Mouse (Mus musculus) stomach, embryonic 14.5 days (tissue): ENCODE results near the gene Doc2g. TPM values are rescaled to one million over a fixed set of nuclear protein-coding genes. Genes with fewer than 3 reads are reported as not detected.

ENCODE experiments used
- ATAC-seq: fragments of 200-750 bp; cut with Nextera tagmentation; 2 replicates; pipeline ENCODE4 v1.8.0; 2017; ENCODE audit warnings: low read depth, moderate TSS enrichment; ENCODE audit not compliant: insufficient number of reproducible peaks, insufficient read depth, low FRiP score
- H3K27ac ChIP-seq: fragments of 300-500 bp; sonication (generic); 2 replicates; pipeline ENCODE4 v1.5.1; 2014; ENCODE audit warnings: mild to moderate bottlenecking, low read length, moderate library complexity, mixed read lengths
- H3K27me3 ChIP-seq: fragments of 300-500 bp; sonication (generic); 2 replicates; pipeline ENCODE4 v1.6.1; 2014; ENCODE audit warnings: low read length, control low read depth, mixed read lengths; ENCODE audit not compliant: control insufficient read depth, insufficient read depth
- H3K36me3 ChIP-seq: fragments of 300-500 bp; sonication (generic); 2 replicates; pipeline ENCODE4 v1.6.1; 2014; ENCODE audit warnings: mild to moderate bottlenecking, control low read depth, low read length, moderate library complexity, mixed read lengths; ENCODE audit not compliant: control insufficient read depth, insufficient read depth
- H3K4me1 ChIP-seq: fragments of 300-500 bp; sonication (generic); 2 replicates; pipeline ENCODE4 v1.6.1; 2014; ENCODE audit warnings: low read length, control low read depth, mixed read lengths; ENCODE audit not compliant: control insufficient read depth, insufficient read depth
- H3K4me2 ChIP-seq: fragments of 300-500 bp; sonication (generic); replicated peaks from 2 replicates; pipeline ENCODE4 v1.6.1; 2014; ENCODE audit warnings: low read depth, low read length, control low read depth
- H3K4me3 ChIP-seq: fragments of 300-500 bp; sonication (generic); 2 replicates; pipeline ENCODE4 v1.5.1; 2014; ENCODE audit warnings: low read depth, low read length, control low read depth
- H3K9ac ChIP-seq: fragments of 300-500 bp; sonication (generic); replicated peaks from 2 replicates; pipeline ENCODE4 v1.6.1; 2014; ENCODE audit warnings: low read depth, mild to moderate bottlenecking, control low read depth, low read length, moderate library complexity, mixed read lengths
- H3K9me3 ChIP-seq: fragments of 300-500 bp; sonication (generic); 2 replicates; pipeline ENCODE4 v1.6.1; 2016; ENCODE audit warnings: low read depth, low read length, control low read depth; ENCODE audit not compliant: control insufficient read depth
- WGBS: fragments of 180-500 bp; shearing (Covaris S2); extraction: QIAGEN DNeasy Blood & Tissue Kit; methylation state at CpG from one replicate; pipeline ENCODE4 v1.1.7; 2014; 5-methylcytosine and 5-hydroxymethylcytosine counted together
- polyA plus RNA-seq: library from polyadenylated mRNA; unstranded; fragments of >200 nt; fragmentation: Nextera tagmentation; extraction: Ambion mirVana; gene quantifications from 2 replicates; pipeline ENCODE4 v1.2.1, GENCODE M21; 2014

Gene Doc2g
- polyA plus RNA-seq, 1 experiment from 2014 or later = 4.5 TPM

DNA sequence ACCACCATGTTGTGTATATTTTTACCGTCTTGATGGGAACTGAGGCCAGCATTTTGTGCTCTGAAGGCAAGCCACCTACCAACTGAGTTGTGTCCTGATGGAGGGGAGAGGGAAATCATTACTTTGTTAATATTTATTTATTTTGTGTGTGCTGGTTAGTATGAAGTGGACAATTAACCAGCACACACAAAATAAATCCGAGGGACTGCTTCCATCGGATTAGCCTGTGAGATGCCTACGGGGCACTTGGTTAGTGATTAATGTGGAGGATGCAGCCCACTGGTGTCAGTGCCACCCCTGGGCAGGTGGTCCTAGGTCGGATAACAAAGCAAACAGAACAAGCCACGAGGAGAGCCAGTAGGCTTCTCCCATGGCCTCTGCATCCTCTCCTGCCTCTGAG lies 8.2 kb upstream of the Doc2g start:
- ATAC-seq = no peak
- Histone ChIP-seq H3K9me3 (no peaks in the 10 kb centered on the region), H3K36me3 (no peaks in the 10 kb centered on the region), H3K27me3 (no peaks in the 10 kb centered on the region), H3K27ac (no peak overlapping the region), H3K4me3 (no peak overlapping the region), H3K4me1 (peaks cover 6% of the 10 kb centered on the region; the same call in 1 of the 2 replicates), H3K9ac (no peak overlapping the region), H3K4me2 (no peak overlapping the region)
- 58% methylated on average over 6 of the region's 6 CpGs for WGBS

DNA sequence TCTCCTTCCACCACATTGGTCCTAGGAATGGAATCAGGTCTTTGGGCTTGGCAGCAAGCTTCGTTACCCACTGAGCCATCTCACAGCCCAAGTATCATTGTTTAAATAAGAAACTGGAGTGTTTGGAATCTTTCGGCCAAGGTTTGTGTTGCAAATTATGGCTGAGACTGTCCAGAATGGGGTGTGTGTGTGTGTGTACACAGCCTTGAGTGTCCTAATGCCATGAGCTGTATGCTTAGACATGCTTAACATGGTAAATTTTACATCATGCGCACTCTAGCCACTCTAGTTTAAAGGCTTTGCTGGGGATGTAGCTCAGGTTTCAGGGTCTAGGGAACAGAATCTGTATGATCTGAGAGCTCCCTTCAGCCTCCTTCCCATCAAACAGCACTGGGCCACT lies 7.6 kb upstream of the Doc2g start:
- ATAC-seq = no peak
- H3K4me3 ChIP-seq = no peak overlapping the region
- H3K36me3 ChIP-seq = no peaks in the 10 kb centered on the region
- peaks cover 6% of the 10 kb centered on the region; the same call in 1 of the 2 replicates for H3K4me1 ChIP-seq
- H3K9me3 ChIP-seq = no peaks in the 10 kb centered on the region
- no peak overlapping the region for H3K4me2 ChIP-seq
- no peaks in the 10 kb centered on the region for H3K27me3 ChIP-seq
- H3K9ac ChIP-seq = no peak overlapping the region
- H3K27ac ChIP-seq = no peak overlapping the region
- 75% methylated on average over 3 of the region's 3 CpGs for WGBS

DNA sequence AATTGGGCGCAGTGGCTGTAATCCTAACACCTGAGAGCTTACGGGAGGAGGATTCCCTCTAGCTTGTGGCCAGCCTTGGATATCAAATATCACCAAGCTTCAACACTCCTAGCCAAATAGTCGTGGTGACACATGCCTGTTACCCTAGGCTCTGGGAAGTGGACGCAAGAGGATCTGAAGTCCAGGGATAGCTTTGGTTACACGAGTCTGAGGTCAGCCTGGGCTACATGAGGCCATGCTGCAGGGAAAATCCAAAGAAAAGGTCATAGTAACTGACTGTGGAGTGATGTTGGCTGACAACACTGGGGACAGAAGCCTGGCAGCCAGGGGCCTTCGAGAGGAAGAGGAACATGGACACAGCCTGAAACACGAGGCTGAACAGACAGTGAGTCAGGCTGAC lies 7.0 kb upstream of the Doc2g start:
- Histone ChIP-seq H3K36me3 (no peaks in the 10 kb centered on the region), H3K4me3 (no peak overlapping the region), H3K4me1 (peaks cover 9% of the 10 kb centered on the region), H3K9ac (no peak overlapping the region), H3K4me2 (no peak overlapping the region), H3K27me3 (no peaks in the 10 kb centered on the region), H3K9me3 (no peaks in the 10 kb centered on the region), H3K27ac (no peak overlapping the region)
- ATAC-seq = no peak
- 71% methylated on average over 7 of the region's 7 CpGs for WGBS

DNA sequence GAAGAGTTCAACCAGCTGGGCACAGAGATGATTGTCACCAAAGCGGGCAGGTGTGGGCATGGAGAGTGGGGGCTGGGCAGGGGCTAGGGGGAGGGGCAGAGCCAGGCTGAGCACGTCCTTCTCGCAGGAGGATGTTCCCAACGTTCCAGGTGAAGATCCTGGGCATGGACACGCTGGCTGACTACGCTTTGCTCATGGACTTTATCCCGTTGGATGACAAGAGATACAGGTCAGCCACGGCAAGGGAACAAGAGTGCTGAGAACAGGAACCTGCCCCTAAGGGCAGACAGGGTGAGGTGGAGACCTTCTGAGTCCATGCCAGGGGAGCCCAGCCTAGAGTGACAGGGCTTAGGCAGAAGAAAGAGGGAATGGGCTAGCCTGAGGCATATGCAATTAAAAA lies 6.4 kb upstream of the Doc2g start:
- H3K4me3 ChIP-seq = no peak overlapping the region
- H3K27ac ChIP-seq = no peak overlapping the region
- H3K27me3 ChIP-seq = no peaks in the 10 kb centered on the region
- peaks cover 15% of the 10 kb centered on the region for H3K4me1 ChIP-seq
- no peak overlapping the region for H3K9ac ChIP-seq
- no peaks in the 10 kb centered on the region for H3K36me3 ChIP-seq
- H3K9me3 ChIP-seq = no peaks in the 10 kb centered on the region
- no peak overlapping the region for H3K4me2 ChIP-seq
- 78% methylated on average over 8 of the region's 8 CpGs for WGBS
- no peak for ATAC-seq

DNA sequence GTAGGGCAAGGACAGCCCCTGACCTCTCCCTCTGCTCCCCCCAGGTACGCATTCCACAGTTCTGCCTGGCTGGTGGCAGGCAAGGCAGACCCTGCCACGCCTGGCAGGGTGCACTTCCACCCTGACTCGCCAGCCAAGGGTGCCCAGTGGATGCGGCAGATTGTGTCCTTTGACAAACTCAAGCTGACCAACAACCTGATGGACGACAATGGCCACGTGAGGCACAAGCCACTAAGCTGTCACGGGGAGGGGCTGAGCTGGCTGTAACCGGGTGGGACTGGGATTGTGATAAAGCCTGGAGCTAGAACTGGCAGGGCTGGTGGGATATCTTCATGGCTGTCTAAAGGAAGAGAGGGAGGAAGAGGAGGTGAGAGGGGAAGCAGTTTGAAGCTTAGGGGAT lies 5.9 kb upstream of the Doc2g start:
- no peak overlapping the region for H3K4me2 ChIP-seq
- H3K36me3 ChIP-seq = no peaks in the 10 kb centered on the region
- ATAC-seq = no peak
- no peak overlapping the region for H3K27ac ChIP-seq
- no peaks in the 10 kb centered on the region for H3K27me3 ChIP-seq
- no peak overlapping the region for H3K9ac ChIP-seq
- WGBS = 46% methylated on average over 8 of the region's 8 CpGs
- no peaks in the 10 kb centered on the region for H3K9me3 ChIP-seq
- H3K4me1 ChIP-seq = peaks cover 15% of the 10 kb centered on the region
- H3K4me3 ChIP-seq = no peak overlapping the region

DNA sequence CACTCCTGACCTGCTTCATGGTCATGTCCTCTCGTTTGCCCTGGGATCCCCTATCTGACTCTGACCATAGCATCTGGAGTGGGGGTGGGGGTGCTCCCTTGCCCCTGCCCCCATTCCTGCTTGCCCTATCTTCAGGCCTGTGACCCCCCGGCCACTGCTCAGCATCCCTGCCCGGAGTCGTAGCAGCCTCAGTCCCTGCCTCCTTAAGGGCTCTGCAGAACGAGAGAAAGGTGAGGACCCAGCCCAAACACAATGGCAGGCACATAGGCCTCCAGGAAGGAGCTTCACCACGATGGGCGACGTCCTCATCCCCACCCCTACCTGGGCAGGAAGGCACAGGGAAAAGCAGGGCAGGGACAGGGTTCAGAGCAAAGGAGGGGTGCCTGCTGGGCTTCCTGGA lies 4.8 kb upstream of the Doc2g start:
- WGBS = 75% methylated on average over 8 of the region's 8 CpGs
- no peak overlapping the region for H3K4me3 ChIP-seq
- H3K27ac ChIP-seq = no peak overlapping the region
- no peak overlapping the region for H3K4me2 ChIP-seq
- peaks cover 15% of the 10 kb centered on the region for H3K4me1 ChIP-seq
- no peaks in the 10 kb centered on the region for H3K9me3 ChIP-seq
- H3K27me3 ChIP-seq = no peaks in the 10 kb centered on the region
- ATAC-seq = no peak
- no peaks in the 10 kb centered on the region for H3K36me3 ChIP-seq
- no peak overlapping the region for H3K9ac ChIP-seq

DNA sequence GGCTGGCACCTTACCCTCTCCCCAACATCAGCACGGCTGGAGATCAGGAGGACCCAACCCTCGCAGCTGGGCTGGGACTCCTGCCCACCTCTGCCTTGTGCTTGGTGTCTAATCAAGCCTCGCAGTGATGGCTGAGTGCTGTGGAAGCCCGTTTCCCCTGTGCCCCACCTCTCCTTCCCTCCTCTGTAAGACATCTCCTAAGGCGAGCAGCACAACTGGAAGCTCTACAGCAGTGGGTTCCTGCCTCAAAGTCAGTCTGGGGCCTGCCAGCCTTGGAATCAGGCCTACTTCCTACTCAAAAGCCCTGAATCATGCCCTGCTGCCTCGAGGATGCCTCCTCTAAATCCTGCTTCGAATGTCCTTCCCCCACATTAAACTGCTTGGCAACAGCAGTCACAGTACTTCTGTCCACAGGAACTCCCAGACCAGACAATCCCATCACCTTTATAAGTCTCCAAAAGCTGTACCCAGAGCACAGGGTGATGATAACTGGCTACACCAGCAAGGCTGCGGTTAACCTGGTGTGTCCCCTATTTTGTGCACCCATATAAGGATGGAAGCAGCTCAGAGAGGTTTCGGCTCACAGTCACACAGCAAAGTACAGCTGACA lies 3.9 kb upstream of the Doc2g start:
- H3K9ac ChIP-seq = no peak overlapping the region; the same call in 1 of the 2 replicates
- no peak overlapping the region for H3K27ac ChIP-seq
- 83% methylated on average over 9 of the region's 9 CpGs for WGBS
- H3K4me1 ChIP-seq = peaks cover 15% of the 10 kb centered on the region
- no peaks in the 10 kb centered on the region for H3K36me3 ChIP-seq
- peak overlapping the region; percentile 52; the same call in 1 of the 2 replicates for H3K4me3 ChIP-seq
- peak overlapping the region; percentile 93 for H3K4me2 ChIP-seq
- no peaks in the 10 kb centered on the region for H3K9me3 ChIP-seq
- H3K27me3 ChIP-seq = no peaks in the 10 kb centered on the region
- ATAC-seq = no peak

DNA sequence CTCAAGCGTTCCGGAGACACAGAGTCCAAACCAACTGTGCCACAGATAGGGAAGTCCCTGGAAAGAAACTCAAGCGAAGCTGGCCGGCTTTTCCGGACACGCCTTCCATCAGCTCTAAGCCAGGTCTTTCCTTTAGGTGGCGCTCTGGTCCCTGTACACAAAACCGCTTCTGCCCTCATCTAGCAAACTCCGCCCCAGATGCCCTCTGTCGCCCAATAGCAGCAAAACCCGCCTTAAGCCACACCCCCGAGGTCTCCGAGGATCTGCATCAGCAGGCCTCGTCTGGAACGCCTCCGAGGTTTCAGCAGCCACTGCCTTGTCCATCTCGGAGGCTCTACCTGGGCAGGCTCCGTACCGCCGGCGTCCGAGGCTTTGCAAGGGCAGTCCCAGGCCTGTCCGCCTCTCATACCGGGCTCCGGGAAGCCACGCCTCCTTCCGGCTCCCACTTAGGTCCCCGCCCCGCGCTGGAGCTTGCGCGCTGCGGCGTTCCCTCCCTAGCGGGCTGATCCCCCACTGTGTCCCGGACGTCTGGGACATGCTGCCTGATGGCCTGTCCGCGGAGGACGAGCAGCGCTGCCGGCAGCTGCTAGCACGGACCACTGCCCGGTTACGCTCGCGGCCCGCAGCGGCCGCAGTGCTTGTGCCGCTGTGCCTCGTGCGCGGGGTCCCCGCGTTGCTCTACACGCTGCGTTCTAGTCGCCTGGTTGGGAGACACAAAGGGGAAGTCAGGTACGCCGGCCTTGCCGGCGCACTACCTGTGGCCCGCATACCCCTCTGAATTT lies 2.8 kb upstream of the Doc2g start, which contains the start of the genes Nudt8 and Gm49405:
TSS of gene Nudt8 (plus strand) at position 462 of the 782 bp plus-strand sequence.
TSS of gene Gm49405 (plus strand) at position 508 of the 782 bp plus-strand sequence.
- peaks cover 15% of the 10 kb centered on the region for H3K4me1 ChIP-seq
- peak within 1 kb of the TSS; percentile 93 for H3K4me2 ChIP-seq
- peak within 1 kb of the TSS; percentile 52 for H3K4me3 ChIP-seq
- H3K9me3 ChIP-seq = no peaks in the 10 kb centered on the region
- under 1% methylated on average over 64 of the region's 64 CpGs for WGBS
- peak; percentile 89 for ATAC-seq
- H3K27me3 ChIP-seq = no peaks in the 10 kb centered on the region
- H3K9ac ChIP-seq = peak within 1 kb of the TSS; percentile 80
- H3K27ac ChIP-seq = peak within 1 kb of the TSS; percentile 97
- H3K36me3 ChIP-seq = no peaks in the 10 kb centered on the region
